Mouse (Mus musculus) Patski (cell line): ENCODE results near the gene Hat1. TPM values are rescaled to one million over a fixed set of nuclear protein-coding genes. Genes with fewer than 3 reads are reported as not detected.

Experiments used
- ATAC-seq: fragments of 100-300 bp; one replicate; pipeline ENCODE4 v1.8.0; 2021
- CTCF ChIA-PET: fragments of 350-600 bp; sonication (Branson Sonifier 250); formaldehyde crosslinking; loops from one replicate; lab custom pipeline; 2022; ENCODE audit warnings: inconsistent platforms; lab: Charles Lee
- POLR2A ChIA-PET: fragments of 350-600 bp; sonication (Branson Sonifier 250); formaldehyde crosslinking; loops from one replicate; lab custom pipeline; 2022; ENCODE audit warnings: antibody characterized with exemption, inconsistent platforms; lab: Charles Lee
- DNase-seq: peaks from one replicate; pipeline ENCODE4 v3.0.0-alpha.2; 2011; ENCODE audit warnings: low read depth, low spot score
- H3K27me3 ChIP-seq: fragments of 371-371 bp; one replicate; pipeline ENCODE4 v1.5.1; 2021
- CTCF ChIP-seq: fragments of 100-300 bp; IDR thresholded peaks from one replicate; pipeline ENCODE4 v1.5.1; 2021
- in situ Hi-C: fragments of 300-500 bp; cut with MboI; formaldehyde crosslinking; loops from 3 replicates; pipeline ENCODE4 v1.11.1; 2018; ENCODE audit warnings: low pct_unique_long_range_greater_than_20kb, mixed read lengths
- polyA plus RNA-seq: library from polyadenylated mRNA; unstranded; gene quantifications from one replicate; pipeline ENCODE4 v1.2.3, GENCODE M21; 2021

The Hat1 gene
- polyA plus RNA-seq, 1 experiment from 2014 or later, result 66.8 TPM

DNA sequence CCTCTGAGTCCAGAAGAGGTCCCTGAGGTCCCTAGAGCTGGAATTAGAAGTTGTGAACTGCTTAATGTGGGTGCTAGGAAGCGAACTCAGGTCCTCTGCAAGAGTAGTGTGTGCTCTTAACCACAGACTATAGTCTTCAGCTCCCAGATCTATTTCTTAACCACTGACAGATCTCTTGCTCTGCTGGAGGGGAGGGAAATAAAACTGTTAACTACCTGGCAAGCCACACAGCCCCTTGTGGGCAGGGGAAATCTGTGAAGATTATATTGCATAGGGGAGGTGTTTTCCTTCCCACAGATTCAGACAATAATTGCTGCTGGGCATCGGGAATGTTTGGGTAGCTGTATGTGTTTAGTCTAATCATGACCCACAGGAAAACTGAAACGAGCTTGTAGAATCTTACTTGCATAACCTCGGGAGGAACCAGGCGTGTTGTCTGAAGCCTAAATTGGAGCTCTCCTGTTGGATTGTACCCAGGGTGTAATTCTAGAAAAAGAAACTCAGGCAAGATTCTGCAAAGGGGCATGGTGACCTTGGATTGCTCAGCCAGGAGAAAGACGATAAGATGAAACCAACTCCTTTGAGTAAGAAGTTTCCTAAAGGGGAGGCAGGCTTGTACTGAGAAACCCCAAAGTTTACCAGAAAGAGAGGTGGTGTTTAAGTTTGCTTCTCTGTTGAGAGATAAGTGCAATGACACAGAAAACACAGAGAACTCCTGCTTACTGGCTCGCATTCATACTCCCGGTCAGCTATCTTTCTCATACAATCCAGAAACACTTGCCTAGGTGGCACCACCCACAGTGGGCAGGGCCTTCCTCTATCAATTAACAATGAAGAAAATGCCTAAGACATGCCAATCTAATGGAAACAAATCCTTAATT, 14.2 kb upstream of the Hat1 start:
- TF ChIP-seq CTCF, result no peak
- CTCF ChIA-PET, result interaction anchor here (1.2 kb wide), 1 partner anchor 13 kb away, joined by 4 read pairs; no protein-coding TSS in a partner anchor
- ATAC-seq (no peak), DNase-seq (no peak)
- no peaks in the 10 kb centered on the region for H3K27me3 ChIP-seq
- POLR2A ChIA-PET, result no interaction called here
- in situ Hi-C loops, result no loop called here

- in situ Hi-C loops, result no loop called here
- DNase-seq (no peak), ATAC-seq (no peak)
- H3K27me3 ChIP-seq, result no peaks in the 10 kb centered on the region
- ChIA-PET CTCF (no interaction called here), POLR2A (no interaction called here)
- TF ChIP-seq CTCF, result no peak
These were observed 12.3 kb upstream of the Hat1 start for GRCm38 (mm10) chr2:71376433-71376906.

GRCm38 (mm10) chr2:71377426-71377825, 11.3 kb upstream of the Hat1 start:
- no peaks in the 10 kb centered on the region for H3K27me3 ChIP-seq
- TF ChIP-seq CTCF, result no peak
- ATAC-seq (no peak), DNase-seq (no peak)
- POLR2A ChIA-PET, result no interaction called here
- in situ Hi-C loops, result no loop called here
- CTCF ChIA-PET, result no interaction called here

DNA sequence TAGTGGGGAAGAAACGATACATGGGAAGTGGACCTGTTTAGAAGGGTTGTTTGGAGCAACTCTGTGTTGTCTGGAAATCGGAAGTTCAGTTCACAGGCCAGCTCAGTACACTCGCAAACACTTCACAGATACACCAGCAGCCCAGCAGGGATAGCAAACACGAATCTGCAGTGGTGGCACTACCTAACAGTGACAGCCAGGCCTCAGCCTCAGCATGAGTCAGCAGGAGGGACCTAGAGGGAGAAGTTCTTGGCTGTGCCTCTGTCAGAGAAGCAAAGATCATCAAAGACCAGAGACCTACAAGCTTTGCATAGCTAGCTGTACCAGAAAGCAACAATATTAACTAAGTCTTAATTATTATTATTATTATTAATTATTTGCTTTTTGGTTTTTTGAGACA, 6.8 kb upstream of the Hat1 start:
- DNase-seq (no peak), ATAC-seq (no peak)
- no peaks in the 10 kb centered on the region for H3K27me3 ChIP-seq
- no peak for TF ChIP-seq CTCF
- CTCF ChIA-PET, result no interaction called here
- POLR2A ChIA-PET, result no interaction called here
- in situ Hi-C loops, result no loop called here

GRCm38 (mm10) chr2:71383890-71384289, 4.9 kb upstream of the Hat1 start:
- H3K27me3 ChIP-seq, result no peaks in the 10 kb centered on the region
- DNase-seq (no peak), ATAC-seq (no peak)
- POLR2A ChIA-PET, result no interaction called here
- CTCF ChIA-PET, result no interaction called here
- in situ Hi-C loops, result no loop called here
- TF ChIP-seq CTCF, result no peak

- ChIA-PET POLR2A (no interaction called here), CTCF (interaction anchor here (1.1 kb wide), 1 partner anchor 13 kb away, joined by 4 read pairs; no protein-coding TSS in a partner anchor)
- no peak for ATAC-seq
- TF ChIP-seq CTCF, result no peak
- H3K27me3 ChIP-seq, result no peaks in the 10 kb centered on the region
- in situ Hi-C loops, result no loop called here
- DNase-seq, result no peak
These were observed 992 bp upstream of the Hat1 start for GRCm38 (mm10) chr2:71387766-71388165.

- no peak for TF ChIP-seq CTCF
- POLR2A ChIA-PET, result interaction anchor here (1.4 kb wide), 1 partner anchor 9 kb away, joined by 7 read pairs; no protein-coding TSS in a partner anchor
- DNase-seq (no peak), ATAC-seq (no peak)
- in situ Hi-C loops, result no loop called here
- H3K27me3 ChIP-seq, result no peaks in the 10 kb centered on the region
- CTCF ChIA-PET, result no interaction called here
These were observed 1.1 kb downstream of the Hat1 start for GRCm38 (mm10) chr2:71389864-71390263.

GRCm38 (mm10) chr2:71405613-71406012, 16.9 kb downstream of the Hat1 start:
- CTCF ChIA-PET, result interaction anchor here (0.9 to 3.0 kb wide), 2 partner anchors 8 to 34 kb away, joined by 4 to 13 read pairs; no protein-coding TSS in a partner anchor
- DNase-seq, result no peak
- TF ChIP-seq CTCF, result no peak
- no peaks in the 10 kb centered on the region for H3K27me3 ChIP-seq
- ATAC-seq, result no peak
- in situ Hi-C loops, result no loop called here
- POLR2A ChIA-PET, result no interaction called here

GRCm38 (mm10) chr2:71418760-71419280, 30.1 kb downstream of the Hat1 start:
- ChIA-PET POLR2A (no interaction called here), CTCF (interaction anchor here (1.0 kb wide), 1 partner anchor 15 kb away, joined by 3 read pairs; no protein-coding TSS in a partner anchor)
- ATAC-seq (no peak), DNase-seq (no peak)
- no peak for TF ChIP-seq CTCF
- in situ Hi-C loops, result no loop called here
- H3K27me3 ChIP-seq, result no peaks in the 10 kb centered on the region

GRCm38 (mm10) chr2:71419408-71419807, 30.6 kb downstream of the Hat1 start:
- ChIA-PET POLR2A (no interaction called here), CTCF (interaction anchor here (1.0 kb wide), 1 partner anchor 16 kb away, joined by 3 read pairs; no protein-coding TSS in a partner anchor)
- in situ Hi-C loops, result no loop called here
- no peak for TF ChIP-seq CTCF
- no peak for DNase-seq
- ATAC-seq, result no peak
- no peaks in the 10 kb centered on the region for H3K27me3 ChIP-seq

DNA sequence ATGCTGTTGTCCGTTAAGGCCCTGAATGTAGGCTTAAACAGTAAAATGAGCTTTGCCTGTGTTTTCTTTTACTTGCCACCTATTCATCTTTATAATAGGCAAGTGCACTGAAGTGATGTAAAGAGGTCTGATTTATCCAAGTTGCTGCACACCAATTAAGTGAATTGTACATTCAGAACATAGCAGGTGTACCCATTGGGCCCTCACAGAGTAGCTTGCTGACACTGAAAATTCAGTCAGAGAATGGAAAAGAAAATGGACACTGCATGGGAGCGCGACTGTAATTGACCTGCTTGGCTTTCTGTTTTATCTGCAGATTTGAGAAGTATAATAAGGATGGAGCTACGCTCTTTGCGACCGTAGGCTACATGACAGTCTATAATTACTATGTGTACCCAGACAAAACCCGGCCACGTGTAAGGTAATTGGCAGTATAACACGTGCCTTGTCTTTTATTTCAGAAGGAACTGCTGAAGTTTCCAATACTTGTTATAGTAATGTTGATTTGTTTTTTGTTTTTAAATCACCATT, 32.2 kb downstream of the Hat1 start:
- CTCF ChIA-PET, result no interaction called here
- POLR2A ChIA-PET, result no interaction called here
- in situ Hi-C loops, result no loop called here

More for the DNA sequence above, 32.2 kb downstream of the Hat1 start:
- TF ChIP-seq CTCF, result no peak
- DNase-seq (no peak), ATAC-seq (no peak)
- H3K27me3 ChIP-seq, result no peaks in the 10 kb centered on the region
